Mouse (Mus musculus) heart, postnatal 0 days (tissue): ENCODE data around the gene 4930505A04Rik. TPM values are rescaled to one million over a fixed set of nuclear protein-coding genes. Genes with fewer than 3 reads are reported as not detected.
"Not testable (repeated sequence)": the region's sequence is repeated elsewhere in the genome, so short reads cannot be mapped to it uniquely, and the experiment has no call there.

Source experiments
- ATAC-seq: fragments of 200-750 bp; cut with Nextera tagmentation; 2 replicates; pipeline ENCODE4 v1.8.0; 2017; ENCODE audit warnings: low read depth, moderate number of reproducible peaks, moderate library complexity; ENCODE audit not compliant: insufficient read depth
- DNase-seq: peaks from one replicate; pipeline ENCODE4 v3.0.0-alpha.2; 2016; ENCODE audit warnings: low spot score
- H3K27ac ChIP-seq: fragments of 300-500 bp; sonication (generic); 2 replicates; pipeline ENCODE4 v1.5.1; 2014; ENCODE audit warnings: low read depth, mild to moderate bottlenecking
- H3K27me3 ChIP-seq: fragments of 300-500 bp; sonication (generic); 2 replicates; pipeline ENCODE4 v1.6.1; 2014; ENCODE audit warnings: low read length, mixed read lengths; ENCODE audit not compliant: control insufficient read depth, insufficient read depth
- H3K36me3 ChIP-seq: fragments of 300-500 bp; sonication (generic); replicated peaks from 2 replicates; pipeline ENCODE4 v1.6.1; 2014; ENCODE audit warnings: low read length, mixed read lengths; ENCODE audit not compliant: control insufficient read depth, insufficient read depth
- H3K4me1 ChIP-seq: fragments of 300-500 bp; sonication (generic); 2 replicates; pipeline ENCODE4 v1.6.1; 2014; ENCODE audit warnings: antibody characterized with exemption; ENCODE audit not compliant: control insufficient read depth, insufficient read depth
- H3K4me2 ChIP-seq: fragments of 300-500 bp; sonication (generic); 2 replicates; pipeline ENCODE4 v1.6.1; 2014; ENCODE audit warnings: low read depth, mild to moderate bottlenecking, low read length, moderate library complexity
- H3K4me3 ChIP-seq: fragments of 300-500 bp; sonication (generic); 2 replicates; pipeline ENCODE4 v1.5.1; 2014; ENCODE audit warnings: low read depth, low read length
- H3K9ac ChIP-seq: fragments of 300-500 bp; sonication (generic); replicated peaks from 2 replicates; pipeline ENCODE4 v1.6.1; 2014; ENCODE audit warnings: low read depth, low read length, mixed read lengths
- H3K9me3 ChIP-seq: fragments of 300-500 bp; sonication (generic); replicated peaks from 2 replicates; pipeline ENCODE4 v1.6.1; 2016; ENCODE audit warnings: low read length; ENCODE audit not compliant: control insufficient read depth
- CTCF ChIP-seq: IDR thresholded peaks from 2 replicates; pipeline ENCODE4 v1.5.1; 2016; ENCODE audit warnings: antibody characterized with exemption, control low read depth, low read depth
- EP300 ChIP-seq: IDR thresholded peaks from 2 replicates; pipeline ENCODE4 v1.6.1; 2016; ENCODE audit warnings: antibody characterized with exemption, low read depth
- WGBS: fragments of 180-500 bp; shearing (Covaris S2); extraction: QIAGEN DNeasy Blood & Tissue Kit; methylation state at CpG from one replicate; pipeline ENCODE4 v1.1.7; 2014; 5-methylcytosine and 5-hydroxymethylcytosine counted together
- polyA plus RNA-seq: library from polyadenylated mRNA; unstranded; fragments of >200 nt; fragmentation: Nextera tagmentation; extraction: Ambion mirVana; gene quantifications from 2 replicates; pipeline ENCODE4 v1.2.1, GENCODE M21; 2015
- total RNA-seq: library from RNA; depleted of rRNA; stranded (reverse); fragments of >200 nt; gene quantifications from 2 replicates; pipeline ENCODE4 v1.2.3, GENCODE M21; 2014; ENCODE audit warnings: low replicate concordance

4930505A04Rik gene
- total and polyA plus RNA-seq, 2 experiments from 2014 or later, result not detected

DNA sequence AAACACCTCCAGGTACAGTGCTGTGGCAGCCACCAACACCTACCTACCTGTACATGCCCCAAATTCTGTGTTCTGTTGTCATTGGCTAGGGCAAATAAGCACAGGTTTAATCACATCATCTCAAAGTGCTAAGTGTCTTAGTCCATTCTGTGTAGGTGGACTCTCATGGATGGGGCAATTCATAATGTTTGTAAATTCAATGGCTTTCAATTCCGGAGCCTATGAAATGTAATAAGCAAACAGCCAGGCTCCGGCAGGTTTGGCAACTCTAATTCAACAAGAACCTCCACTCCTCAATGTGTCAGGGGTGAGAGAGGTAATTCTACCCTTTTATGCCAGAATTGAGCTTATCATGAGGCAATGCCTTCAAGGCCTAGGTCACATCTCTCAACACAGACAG is 23.5 kb downstream of the 4930505A04Rik start:
- ATAC-seq (no peak), DNase-seq (no peak)
- Histone ChIP-seq H3K27me3 (no peaks in the 10 kb centered on the region), H3K27ac (no peak overlapping the region), H3K9me3 (no peaks in the 10 kb centered on the region), H3K4me3 (no peak overlapping the region), H3K9ac (no peak overlapping the region), H3K4me2 (no peak overlapping the region), H3K4me1 (peaks cover 3% of the 10 kb centered on the region; the same call in 1 of the 2 replicates), H3K36me3 (no peaks in the 10 kb centered on the region)
- 89% methylated on average over 2 of the region's 2 CpGs for WGBS
- TF ChIP-seq CTCF (no peak), EP300 (no peak)

DNA sequence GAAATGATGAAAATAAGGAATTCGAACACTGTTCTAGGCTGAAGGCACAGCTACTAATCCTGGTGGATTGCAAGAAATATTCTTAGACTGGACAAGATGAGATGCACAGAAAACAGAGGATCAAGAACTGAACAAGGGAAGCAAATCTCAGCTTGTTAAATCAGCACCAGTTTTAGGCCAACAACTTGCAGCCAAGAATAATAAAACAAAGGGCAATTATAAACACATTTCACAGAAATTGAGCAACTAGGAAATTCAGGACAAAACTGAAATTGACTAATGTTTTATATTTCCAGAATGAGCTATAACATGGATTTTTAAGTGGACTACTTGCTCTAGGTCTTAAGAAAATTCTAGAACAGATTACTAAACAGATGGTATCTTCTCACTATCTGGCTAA is 24.1 kb downstream of the 4930505A04Rik start:
- H3K4me1 ChIP-seq, result peaks cover 3% of the 10 kb centered on the region; the same call in 1 of the 2 replicates
- DNase-seq, result no peak

DNA sequence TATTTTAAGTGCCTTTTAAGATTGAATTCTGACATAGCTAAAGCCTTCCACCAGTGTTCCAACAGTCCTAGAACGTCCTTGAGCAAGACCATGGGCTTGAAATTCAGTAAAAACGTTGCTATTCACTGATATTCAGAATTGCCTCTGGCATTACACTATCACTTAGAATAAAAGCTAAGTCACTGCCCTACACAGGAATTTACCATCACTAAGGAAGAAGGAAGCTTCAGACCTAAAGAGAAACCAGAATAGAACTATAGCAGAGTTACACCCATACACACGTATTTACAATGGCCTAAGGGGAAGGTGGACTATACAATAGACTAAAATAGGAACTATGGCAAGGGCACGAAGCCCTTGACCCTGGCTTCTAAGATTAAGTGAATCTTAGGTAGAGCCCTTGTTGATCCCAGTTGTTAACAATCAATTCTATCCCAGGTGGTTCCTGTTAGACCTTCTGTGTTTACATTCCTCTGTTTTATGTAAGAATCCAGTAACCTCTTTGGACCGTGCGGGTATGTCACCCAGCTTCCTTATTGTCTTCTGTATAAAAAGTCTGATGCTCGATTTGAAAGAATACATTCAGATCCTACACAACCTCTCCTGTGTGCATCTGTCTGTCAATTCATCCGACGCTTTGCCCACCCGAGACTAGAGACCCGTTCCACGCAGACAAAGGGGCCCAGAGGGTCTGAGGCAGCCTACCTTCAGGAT is 27.3 kb downstream of the 4930505A04Rik start:
- H3K4me1 ChIP-seq, DNase-seq, H3K9ac ChIP-seq, ATAC-seq, H3K4me3 ChIP-seq, H3K27me3 ChIP-seq, H3K27ac ChIP-seq, H3K9me3 ChIP-seq, H3K36me3 ChIP-seq, H3K4me2 ChIP-seq: not testable (repeated sequence)
- 83% methylated on average over 12 of the region's 12 CpGs for WGBS

More for the DNA sequence above, 24.1 kb downstream of the 4930505A04Rik start:
- H3K4me3 ChIP-seq, result no peak overlapping the region
- H3K4me2 ChIP-seq, result no peak overlapping the region
- H3K9me3 ChIP-seq, result no peaks in the 10 kb centered on the region
- H3K27me3 ChIP-seq, result no peaks in the 10 kb centered on the region
- ATAC-seq, result no peak
- H3K27ac ChIP-seq, result no peak overlapping the region
- no peak overlapping the region for H3K9ac ChIP-seq
- 95% methylated on average over 1 of the region's 1 CpGs for WGBS
- TF ChIP-seq CTCF, result no peak
- no peak for TF ChIP-seq EP300
- H3K36me3 ChIP-seq, result no peaks in the 10 kb centered on the region

DNA sequence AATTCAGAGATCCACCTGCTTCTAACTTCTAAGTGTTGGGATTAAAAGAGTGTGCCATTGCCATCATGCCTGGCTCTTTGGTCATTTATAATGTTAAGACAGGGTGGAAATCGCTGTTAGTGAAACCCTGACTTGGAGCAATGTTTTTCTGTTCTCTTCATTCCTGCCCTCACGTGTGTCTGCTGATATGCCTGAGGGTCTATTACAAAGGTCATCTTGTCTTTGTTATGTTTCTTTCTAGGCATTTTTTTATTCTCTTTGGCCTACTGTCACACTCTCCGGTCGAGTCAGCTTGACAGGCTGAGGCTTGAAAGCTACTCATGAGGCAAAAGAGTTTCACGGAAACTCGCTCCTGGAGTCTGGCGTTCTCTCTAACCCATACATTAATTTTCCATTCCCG is 27.9 kb downstream of the 4930505A04Rik start:
- 83% methylated on average over 8 of the region's 8 CpGs for WGBS
- H3K9ac ChIP-seq, result no peak overlapping the region
- DNase-seq (no peak), ATAC-seq (no peak)
- H3K9me3 ChIP-seq, result no peaks in the 10 kb centered on the region
- H3K4me2 ChIP-seq, result no peak overlapping the region
- no peak overlapping the region for H3K4me3 ChIP-seq
- no peaks in the 10 kb centered on the region for H3K36me3 ChIP-seq
- no peaks in the 10 kb centered on the region for H3K27me3 ChIP-seq
- TF ChIP-seq EP300 (no peak), CTCF (no peak)
- H3K27ac ChIP-seq, result no peak overlapping the region
- no peaks in the 10 kb centered on the region for H3K4me1 ChIP-seq

DNA sequence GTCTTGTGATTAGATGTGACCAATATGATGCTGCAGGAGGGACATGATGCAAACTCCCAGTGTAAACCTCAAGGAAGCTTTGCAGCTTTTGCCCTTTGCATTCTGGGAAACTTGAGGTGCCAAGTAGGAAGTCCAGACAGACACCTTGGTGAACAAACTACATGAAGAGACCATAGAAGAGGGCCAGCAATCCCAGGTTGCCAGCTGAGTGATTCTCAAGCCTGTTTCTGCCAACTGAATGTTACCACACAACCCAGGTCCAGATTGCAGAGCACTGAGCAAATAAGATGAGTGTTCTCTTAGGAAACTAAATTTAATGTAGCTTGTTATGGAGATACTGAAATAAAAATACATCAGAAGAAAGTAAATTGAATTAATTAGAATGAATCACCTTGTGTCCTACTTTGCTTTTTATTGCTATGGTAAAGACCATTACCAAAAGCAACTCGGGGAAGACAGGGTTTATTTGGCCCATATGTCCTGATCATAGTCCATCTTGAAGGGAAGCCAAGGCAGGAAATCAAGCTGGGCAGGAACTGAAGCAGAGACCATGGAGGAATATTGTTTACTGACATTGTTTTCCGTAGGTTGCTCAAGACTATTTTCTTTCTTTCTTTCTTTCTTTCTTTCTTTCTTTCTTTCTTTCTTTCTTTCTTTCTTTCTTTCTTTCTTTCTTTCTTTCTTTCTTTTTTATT is 38.2 kb downstream of the 4930505A04Rik start:
- H3K36me3 ChIP-seq, result no peaks in the 10 kb centered on the region
- ATAC-seq, result no peak
- H3K4me2 ChIP-seq, result no peak overlapping the region
- H3K27ac ChIP-seq, result no peak overlapping the region
- DNase-seq, result no peak
- no peaks in the 10 kb centered on the region for H3K9me3 ChIP-seq
- no peaks in the 10 kb centered on the region for H3K4me1 ChIP-seq
- TF ChIP-seq CTCF, result no peak
- no peak for TF ChIP-seq EP300
- H3K4me3 ChIP-seq, result no peak overlapping the region
- 76% methylated on average over 2 of the region's 2 CpGs for WGBS
- no peak overlapping the region for H3K9ac ChIP-seq
- H3K27me3 ChIP-seq, result no peaks in the 10 kb centered on the region
